Mouse (Mus musculus): ENCODE data around the gene Scaf1.

Gene Scaf1

DNA sequence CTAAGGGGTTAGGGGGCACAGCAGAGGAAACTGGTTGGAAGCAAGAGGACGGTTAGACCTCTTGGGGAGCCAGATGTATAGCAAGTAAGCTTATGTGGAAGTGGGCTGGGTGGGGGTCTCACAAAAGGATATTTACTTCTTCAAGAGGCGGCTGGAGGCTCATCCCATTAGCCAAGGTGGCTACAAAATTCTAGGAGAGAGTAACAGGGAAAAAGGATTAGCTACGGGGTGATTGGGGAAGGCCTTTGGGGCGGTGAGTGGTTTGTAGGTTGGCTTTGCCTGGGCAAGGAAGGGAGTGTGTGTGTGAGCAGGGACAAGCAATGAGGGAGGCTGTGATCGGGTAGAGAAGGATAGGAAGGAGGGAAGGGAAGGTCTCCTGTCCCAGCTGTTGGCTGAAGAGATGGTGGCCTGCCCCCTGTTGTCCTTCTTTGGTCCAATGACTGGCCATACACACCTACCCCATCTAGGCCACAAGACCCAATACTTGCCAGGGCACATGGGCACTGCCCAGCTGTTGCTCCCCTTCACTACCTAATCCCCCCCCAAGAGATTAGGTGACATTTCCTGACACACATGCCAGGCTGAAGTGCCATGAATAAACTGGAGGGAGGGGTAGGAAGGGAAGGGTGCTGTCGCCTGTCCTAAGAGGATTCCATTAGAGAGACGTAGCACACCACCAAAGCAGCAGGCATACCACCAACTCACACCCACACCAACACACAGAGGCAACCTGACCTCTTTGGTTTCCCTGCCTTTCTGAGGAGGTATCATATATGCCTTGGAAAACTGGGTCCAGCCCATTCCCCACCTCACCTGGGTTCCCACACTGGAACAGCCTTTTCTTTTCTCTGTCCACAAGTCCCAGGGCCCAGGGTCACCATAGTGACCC, 32.0 kb downstream of the Scaf1 start:
- DNase-seq (ENCODE audit: low read depth), result no peak

DNA sequence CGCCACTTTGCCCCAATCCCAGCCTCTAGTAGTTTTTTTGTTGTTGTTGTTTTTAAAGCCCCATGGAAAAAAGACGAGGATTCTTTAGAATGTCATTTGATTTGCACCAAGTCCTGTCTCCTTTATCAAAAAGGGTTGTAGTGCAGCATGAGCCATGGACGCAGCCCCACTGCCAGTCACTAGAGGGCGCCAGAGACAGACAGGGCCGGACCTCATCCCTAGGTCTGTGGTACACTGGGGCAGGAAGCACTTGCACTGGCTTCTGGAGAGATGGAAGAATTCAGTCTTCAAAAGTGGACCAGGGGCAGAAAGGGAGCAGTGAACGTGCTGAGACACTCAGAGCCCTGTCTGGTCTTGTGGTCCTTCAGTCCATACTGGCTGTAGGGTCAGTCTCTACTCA, 33.1 kb downstream of the Scaf1 start:
- peak; percentile 73 for DNase-seq (ENCODE audit: low read depth)

DNA sequence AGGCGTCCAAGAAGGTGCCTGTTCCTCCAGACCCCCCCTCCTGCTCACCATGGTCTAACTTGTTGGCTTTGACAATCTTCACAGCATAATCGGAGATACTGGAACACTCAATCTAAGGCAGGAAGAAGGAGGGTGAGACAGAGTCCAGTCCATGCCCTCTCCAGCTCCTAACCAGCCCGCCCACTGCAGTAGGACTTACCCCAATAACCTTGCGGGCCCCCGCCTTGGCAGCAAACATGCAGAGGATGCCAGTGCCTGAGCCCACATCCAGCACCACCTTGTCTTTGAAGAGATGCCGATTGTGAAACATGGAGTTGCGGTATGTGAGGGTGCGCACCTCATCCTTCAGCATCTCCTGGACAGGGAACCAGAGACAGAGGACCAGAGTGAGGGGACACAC, 34.6 kb downstream of the Scaf1 start:
- DNase-seq (ENCODE audit: low read depth), result no peak

DNA sequence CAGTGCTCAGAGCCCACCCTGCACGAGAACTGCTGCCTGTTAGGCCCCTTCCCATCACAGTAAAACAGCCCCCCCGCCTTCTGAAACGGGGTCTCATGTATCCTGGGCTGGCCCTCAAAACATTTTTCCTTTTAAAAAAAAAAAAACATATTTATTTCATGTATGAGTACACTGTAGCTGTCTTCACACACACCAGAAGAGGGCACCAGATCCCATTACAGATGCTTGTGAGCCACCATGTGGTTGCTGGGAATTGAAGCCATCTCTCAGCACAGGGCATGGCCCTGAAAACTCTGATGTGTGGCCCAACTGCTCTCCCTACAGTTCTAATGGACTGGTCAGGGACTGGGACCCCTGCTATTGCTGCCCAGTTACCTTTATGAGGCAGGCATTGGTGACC, 37.9 kb downstream of the Scaf1 start:
- no peak for DNase-seq (ENCODE audit: low read depth)

DNA sequence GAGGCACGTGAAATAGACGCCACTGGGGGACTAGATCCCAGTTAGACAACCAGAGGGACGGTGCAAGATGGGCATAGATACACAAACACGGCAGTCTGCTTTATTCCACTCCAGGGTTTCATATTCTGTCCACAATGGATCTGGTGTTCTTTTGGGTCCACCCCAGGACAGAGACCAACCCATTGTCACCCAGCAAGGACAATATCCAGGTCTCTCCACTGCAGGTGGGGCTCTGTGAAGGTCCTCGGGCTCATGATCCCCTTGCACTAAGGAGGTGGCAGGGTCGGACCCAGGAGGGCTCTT, 41.1 kb downstream of the Scaf1 start:
- no peak for DNase-seq (ENCODE audit: low read depth)

DNA sequence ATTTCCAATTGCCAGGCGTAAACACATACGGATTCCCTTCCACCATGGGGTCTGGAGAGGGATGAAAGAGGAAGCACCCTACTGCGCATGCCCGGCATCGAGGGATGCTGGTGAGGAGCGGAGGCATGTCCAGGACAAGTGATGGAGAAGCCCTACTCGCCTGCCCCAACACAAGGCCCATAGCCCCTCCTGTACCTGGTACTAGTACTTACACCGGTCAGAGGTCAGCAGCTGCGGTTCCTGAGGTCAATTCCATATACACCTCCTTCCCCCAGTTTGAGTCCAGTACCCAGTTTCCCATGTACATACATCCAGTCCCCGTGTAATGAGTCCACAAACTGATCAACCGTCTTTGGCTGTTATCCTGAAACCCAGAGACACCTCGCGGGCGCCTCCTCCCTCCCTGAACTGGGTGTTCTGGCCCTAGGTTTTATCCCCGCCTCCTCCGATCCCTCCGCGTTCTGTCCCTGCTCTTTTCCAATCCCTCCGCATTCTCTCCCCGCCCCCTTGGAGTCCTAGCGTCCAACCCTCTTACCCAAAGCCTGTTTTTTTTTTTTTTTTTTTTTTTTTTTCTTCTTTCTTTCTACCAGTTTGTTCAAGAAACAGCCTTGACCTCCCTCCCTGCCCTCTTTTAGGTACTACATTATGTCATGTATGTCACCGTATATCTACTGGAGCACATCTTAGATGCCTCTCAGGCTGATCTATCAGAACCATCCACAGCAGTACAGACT, 41.6 kb downstream of the Scaf1 start, which contains the start of gene Cpt1c:
Gene Cpt1c (minus strand): TSS at position 469 of the 734 bp plus-strand sequence.
- peak; percentile 86 for DNase-seq (ENCODE audit: low read depth)

DNA sequence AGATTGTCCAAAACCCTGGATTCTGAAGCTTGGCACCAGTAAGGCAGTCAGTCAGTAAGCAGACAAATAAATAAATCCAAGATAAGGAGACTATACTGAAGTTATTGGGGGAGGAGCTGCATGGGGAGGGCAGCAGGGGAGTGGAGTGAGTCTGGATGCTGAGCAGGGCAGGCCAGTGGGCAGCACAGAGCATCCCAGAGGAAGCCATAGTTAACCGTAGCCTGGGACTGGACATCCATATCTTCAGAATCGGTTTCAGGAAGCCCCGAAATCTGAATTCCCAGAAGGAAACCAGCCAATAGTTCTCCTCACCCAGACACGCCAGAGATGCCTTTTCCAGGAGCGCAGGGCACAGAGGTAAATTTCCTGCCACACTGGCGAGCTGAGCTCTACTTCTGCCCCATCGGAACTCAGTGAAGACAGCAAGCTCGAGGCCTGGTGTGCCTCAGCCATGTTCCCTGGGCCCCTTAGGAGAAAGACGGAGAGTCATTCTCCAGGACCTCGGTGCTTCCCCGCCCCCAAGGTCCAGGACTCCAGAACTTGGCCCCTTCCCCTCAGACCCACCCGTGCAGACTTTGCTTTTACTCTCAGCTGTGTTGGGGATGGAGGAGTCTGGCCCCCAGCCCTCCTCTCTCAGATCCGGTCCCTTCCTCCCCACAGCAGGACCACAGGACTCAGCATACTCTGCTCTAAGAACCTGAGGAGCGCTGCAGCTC, 42.6 kb downstream of the Scaf1 start:
- DNase-seq (ENCODE audit: low read depth), result no peak

DNA sequence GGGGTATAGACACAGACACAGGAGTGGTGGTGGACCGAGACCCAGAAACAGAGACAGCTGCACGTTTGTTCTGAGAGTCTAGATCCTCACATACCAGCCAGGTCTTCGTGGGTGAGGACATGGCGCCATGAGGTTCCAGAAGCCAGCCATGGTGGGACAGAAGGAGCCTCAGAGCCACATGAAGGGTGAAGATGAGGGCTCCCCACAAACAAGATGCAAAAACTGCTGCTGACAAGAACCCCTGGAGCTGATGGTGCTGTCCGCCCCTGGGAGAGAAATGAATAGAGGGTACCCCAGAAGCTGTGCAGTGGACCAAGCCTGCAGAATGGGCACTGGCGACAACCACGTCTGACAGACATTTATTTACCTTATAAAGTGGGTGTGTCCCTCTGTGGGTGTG, 45.0 kb downstream of the Scaf1 start:
- no peak for DNase-seq (ENCODE audit: low read depth)

DNA sequence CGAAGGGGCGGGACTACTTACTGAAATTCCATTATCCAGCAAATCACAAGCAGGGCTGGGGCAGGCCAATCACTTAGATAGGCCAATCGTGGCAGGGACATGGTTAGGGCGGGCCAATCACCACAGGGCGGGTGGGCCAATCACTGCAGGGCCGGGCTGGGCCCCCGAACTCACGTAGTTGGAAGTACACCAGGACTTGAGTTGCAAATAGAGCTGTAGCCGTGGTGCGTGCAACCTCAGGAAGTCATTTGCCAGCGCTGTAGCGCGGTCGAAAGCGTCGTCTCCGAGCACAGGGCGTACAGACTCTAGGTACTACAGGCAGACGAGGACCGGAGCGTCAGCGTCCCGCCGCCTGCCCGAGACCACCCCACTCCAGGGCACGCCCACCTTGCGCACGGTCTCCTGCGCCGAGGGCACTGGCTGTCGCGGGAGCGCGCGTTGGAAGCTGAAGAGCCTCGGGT, 45.9 kb downstream of the Scaf1 start:
- DNase-seq (ENCODE audit: low read depth), result peak; percentile 58

DNA sequence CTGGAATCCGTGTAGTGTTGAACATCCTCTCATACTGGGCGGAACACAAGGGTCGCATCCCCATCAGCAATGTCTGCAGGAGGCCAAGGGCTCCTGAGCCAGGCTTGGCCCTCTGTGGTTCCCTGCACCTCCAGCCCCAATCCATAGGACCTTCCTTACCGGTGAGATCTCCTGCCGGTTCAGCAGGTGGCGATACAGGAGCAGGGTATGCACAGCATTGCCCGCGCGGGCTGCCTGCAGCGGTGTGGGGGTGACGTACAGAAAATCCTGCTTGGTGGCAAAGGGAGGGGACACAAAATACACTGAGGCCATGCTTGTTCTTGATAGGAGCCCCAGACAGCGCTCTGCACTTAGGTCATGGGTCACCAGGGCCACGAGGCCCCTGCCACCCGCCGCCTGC, 49.5 kb downstream of the Scaf1 start:
- no peak for DNase-seq (ENCODE audit: low read depth)

DNA sequence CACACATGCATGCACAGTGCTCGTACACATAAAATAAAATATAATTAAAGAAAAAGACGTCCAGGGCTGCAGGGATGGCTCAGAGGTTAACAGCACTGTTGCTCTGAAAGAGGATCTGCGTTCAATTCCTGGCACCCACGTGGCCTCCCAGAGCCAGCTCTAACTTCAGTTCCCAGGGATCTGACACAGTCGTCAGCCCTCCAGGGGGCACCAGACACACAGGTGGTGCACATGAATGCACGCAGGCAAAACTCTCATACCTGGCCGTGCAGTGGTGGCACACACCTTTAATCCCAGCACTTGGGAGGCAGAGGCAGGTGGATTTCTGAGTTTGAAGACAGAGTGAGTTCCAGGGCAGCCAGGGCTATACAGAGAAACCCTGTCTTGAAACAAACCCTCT, 50.2 kb downstream of the Scaf1 start:
- DNase-seq (ENCODE audit: low read depth), result no peak

DNA sequence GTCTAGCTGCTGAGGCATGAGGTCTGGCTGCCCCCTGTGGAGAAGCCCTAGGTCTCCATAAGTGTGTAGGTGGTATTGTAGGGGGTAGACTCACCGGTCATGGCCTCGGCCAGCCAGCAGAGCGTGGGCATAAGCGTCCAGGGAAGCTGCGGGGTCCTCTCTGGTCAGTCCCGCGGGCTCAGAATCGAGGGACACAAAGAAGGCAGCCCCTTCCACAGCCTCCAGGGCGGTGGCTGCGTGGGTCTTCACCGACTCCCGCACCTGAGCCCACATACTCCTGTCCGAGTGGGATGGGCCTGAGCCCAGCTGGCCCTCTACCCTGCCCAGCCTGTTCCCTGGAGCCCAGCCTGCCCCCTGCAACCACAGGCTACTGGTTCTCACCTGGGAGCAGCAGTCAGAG, 51.2 kb downstream of the Scaf1 start:
- no peak for DNase-seq (ENCODE audit: low read depth)

DNA sequence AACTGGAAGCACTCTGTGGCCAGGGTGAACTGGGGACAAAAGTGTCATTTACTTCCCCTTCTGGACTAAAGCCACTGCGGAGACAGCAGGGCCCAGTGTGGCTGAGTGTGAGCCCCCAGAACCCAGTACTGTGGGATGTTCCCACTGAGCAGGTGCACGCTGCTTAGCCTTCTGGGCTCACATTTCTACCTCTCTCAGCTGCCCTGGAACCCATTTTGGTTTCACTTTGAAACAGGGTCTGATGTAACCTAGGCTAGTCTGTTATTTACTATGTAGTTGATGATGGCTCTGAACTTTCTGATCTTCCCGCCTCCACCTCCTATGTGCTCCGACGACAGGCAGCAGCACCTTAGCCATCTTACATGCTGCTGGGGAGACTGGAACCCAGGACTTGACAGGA, 53.3 kb downstream of the Scaf1 start:
- no peak for DNase-seq (ENCODE audit: low read depth)

DNA sequence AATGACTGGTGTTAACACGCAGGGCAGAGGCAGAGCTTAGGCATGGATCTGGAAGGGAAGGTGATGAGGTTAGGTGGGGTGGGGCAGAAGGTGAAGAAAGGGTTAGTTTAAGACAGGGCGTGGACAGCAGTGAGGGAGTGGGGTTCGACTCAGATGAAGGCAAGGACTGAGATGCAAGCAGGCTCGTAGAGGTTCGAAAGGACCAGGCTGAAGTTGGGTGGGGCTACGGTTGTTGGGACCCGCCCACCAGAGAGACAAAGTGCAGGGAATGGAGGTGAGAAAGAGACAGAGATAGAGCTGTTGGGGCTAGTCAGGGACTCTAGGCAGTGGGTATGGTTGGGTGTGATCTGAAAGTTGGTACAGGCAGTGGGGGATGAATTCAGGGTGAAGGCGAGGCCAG, 53.8 kb downstream of the Scaf1 start:
- DNase-seq (ENCODE audit: low read depth), result no peak

DNA sequence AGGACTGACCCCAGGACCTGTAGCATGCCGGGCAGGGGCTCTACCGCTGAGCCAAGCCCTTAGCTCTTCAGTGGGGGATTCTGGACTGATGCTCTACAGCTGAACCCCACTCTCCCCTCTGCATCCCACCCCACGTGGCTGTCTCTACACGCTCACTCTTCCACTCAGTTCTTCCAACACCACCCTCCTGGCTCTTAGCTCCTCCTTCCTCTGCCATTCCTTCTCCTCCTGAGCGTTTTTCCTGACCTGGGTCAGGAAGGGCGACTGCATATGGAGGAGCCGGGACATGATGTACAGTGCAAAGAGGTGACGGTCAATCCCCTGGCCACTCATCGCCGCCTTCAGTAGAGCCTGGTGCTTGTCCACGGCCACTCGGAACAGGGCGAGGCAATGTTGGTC, 55.7 kb downstream of the Scaf1 start:
- DNase-seq (ENCODE audit: low read depth), result no peak

DNA sequence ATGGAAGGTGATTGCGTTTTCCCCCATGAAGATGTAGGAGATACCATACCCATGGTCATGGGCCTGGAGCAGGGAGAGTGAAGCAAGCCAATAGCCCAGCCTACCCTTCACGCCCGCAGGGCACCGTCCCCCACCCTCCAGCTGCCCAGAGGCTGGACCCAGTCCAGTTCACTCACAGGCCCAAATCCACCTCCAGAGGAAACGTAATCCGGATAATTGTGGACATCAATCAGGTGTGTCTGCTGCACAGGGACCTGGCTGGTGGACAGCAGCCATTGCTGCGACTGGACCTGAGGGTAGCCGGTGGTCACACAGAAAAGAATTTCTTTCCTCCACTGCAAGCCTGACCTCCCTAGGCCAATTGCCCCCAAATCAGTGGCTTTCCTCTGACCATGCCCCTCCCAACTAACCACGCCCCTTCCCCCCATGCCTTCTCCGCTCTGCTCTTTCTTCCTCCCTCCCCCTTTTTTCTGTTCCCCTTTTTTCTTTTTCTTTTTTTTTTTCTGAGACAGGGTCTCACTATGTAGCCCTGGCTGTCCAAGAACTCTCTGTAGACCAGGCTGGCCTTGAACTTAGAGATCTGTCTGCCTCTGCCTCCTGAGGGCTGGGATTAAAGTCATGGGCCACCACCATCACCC, 56.2 kb downstream of the Scaf1 start:
- no peak for DNase-seq (ENCODE audit: low read depth)

DNA sequence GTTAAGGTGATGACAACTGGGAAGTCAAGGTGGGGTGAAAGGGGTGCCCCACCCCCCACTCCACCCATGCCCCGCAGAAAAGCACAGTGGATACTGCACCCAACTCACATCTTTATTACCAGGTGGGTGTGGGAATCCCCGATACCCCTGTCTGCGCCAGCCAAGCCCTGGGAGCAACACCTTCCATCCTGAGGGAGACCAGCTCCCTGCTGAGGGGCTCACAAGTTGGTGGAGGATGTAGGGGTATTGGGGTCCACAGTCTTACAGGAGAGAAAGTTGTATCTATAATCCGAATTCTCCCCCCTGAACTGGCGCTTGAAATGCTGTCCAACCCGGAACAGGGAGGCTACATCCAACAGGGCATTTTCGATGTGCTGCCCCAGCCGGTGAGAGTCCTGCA, 56.9 kb downstream of the Scaf1 start:
- no peak for DNase-seq (ENCODE audit: low read depth)

DNA sequence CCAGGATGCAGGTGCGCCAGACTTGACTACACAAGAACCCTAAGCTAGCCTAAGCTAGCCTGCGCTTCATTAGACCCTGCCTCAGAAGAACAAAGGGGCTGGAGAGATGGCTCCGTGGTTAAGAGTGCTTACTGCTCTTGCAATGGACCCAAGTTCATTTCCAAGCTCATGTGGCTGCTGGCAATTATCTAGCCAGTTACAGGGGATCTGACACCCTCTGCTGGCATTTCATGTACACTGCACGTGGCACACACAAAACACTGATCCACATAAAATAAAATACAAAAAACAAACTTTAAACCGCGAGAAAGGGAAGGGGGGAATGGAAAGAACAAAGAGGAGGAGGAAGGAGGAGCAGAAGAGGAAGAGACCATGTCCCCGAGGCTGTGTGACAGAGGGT, 58.0 kb downstream of the Scaf1 start:
- no peak for DNase-seq (ENCODE audit: low read depth)

DNA sequence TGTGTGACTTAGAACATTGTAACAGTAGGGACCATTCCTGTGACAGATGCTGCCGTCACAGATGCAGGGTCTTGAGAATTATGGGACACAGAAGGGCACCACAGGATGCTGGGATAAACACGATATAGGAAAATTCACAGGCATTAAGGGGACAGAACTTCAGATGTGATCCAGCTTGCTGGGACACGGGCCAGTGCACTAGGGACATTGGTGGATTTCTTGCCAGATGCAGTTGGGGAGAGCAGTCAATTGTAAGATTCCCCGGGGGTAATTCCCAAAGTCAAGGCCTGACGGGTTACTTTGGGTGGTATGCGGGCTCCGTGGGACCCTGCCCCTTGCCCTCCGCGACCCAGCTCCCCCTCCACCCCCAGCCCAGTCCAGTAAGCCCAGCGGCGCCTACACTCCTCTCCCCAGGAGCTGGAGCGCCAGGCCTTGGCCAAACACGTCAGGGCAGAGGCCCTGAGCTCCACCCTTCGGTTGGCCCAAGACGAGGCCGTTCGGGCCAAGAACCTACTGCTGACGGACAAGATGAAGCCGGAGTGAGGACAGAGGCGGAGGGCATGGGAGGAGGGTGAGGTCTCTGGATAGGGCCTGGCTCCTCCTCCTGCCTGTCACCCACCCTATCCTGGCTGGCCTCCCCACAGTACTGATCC, 58.9 kb downstream of the Scaf1 start:
- no peak for DNase-seq (ENCODE audit: low read depth)

DNA sequence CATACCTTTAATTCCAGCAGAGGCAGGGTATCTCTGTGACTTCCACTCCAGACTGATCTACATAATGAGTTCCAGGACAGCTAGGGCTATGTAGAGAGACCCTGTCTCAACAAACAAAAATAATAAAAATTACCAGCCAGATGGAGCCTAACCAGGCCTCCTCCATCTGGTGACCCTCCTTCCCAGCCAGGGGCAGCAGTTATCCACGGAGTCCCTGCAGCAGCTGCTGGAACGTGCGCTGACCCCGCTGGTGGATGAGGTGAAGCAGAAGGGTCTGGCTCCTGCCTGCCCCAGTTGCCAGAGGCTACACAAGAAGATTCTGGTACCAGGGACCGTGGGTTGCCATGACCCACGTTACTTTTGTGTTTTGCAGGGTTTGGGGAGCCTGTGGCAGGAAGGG, 59.9 kb downstream of the Scaf1 start:
- no peak for DNase-seq (ENCODE audit: low read depth)

DNA sequence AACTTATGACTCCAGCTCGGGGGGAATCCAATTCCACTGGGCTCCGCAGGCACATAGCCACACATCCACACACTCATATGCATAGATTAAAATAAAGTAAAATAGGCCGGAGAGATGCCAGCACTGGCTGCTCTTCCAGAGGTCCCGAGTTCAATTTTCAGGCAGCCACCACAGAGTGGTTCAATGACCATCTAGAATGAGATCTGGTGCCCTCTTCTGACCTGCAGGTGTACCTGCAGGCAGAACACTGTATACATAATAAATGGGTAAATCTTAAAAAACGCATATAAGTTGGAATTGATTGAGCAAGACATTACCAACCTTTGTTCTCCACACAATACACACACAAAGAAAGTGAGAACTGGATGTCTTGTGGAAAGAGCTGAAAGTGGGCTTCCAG, 60.5 kb downstream of the Scaf1 start:
- DNase-seq (ENCODE audit: low read depth), result no peak

All from c-Kit-positive CD71-positive TER-119-negative erythroid progenitor cells, embryonic 14.5 days (primary cell).